Mouse (Mus musculus): ENCODE results near the gene Golga5.

DNA sequence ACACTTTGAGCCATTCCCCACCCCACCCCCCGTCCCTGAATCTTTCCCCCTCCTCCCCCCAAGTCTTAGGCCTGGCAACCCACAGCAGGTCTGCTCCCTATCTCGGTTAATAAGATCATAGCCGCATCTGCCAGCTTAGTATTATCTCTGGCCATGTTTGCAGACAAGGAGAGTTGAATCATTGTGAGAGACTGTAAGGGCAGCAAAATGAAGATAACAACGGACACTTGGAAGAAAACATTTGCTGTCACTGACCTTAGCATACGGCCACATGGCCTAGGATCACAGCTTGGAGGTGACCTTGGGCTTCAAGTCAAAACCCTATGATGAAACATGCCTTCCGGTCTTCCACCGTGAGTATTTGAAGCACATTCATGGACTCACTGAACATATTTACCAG is 28.4 kb upstream of the Golga5 start:
- TF ChIP-seq RCOR1 (IDR thresholded peaks at IDR 0.05; ENCODE audit: low read depth, low read length) (peak; percentile 78), TCF12 (IDR thresholded peaks at IDR 0.05; ENCODE audit: low read depth, low read length) (peak; percentile 75), CTCF (IDR thresholded peaks at IDR 0.05 in 2 of 3, conservative IDR thresholded peaks at IDR 0.05 in 1 of 3; ENCODE audit: control insufficient read depth in 1 of 3, insufficient read depth in 1 of 3, low read depth in 2 of 3, low read length in 3 of 3, poor library complexity in 1 of 3, severe bottlenecking in 1 of 3) (no peak), ZNF384 (IDR thresholded peaks at IDR 0.05; ENCODE audit: low read depth, low read length) (0 out of 2 replicates have a peak, but pooled peaks have one; percentile 10)
